In genomic region chr5:66135853-66136210, GRCm38 (mm10) we compare ENCODE assay signal across 22 mouse cellular contexts. TPM values are rescaled to one million over a fixed set of nuclear protein-coding genes. Genes with fewer than 3 reads are reported as not detected.
A peak's percentile ranks its signal among the peaks of the same experiment; 100 is the strongest.
DNase-seq lines count a peak whose midpoint lies in the region; ATAC-seq lines count a peak whose summit lies in the region.
"Had no signal": no experiment of that assay in that cellular context is flagged by ENCODE, and none has a peak within 500 bp of the region (broad histone marks: within the 10 kb centered on the region; RNA-seq: fewer than 3 reads in every experiment).

No protein-coding gene starts in this region.

- H3K27ac ChIP-seq in liver, embryonic 16.5 days (ENCODE audit: low read length): no peak overlapping the region
- no peak overlapping the region for H3K27ac ChIP-seq in liver, embryonic 12.5 days
- H3K27ac ChIP-seq in macrophage: peak overlapping the region; percentile 94
- H3K27ac ChIP-seq: embryonic facial prominence, embryonic 13.5 days; heart, embryonic 10.5 days; hindbrain, embryonic 12.5 days had no signal

- H3K9me3 ChIP-seq in liver, embryonic 16.5 days (replicated peaks; ENCODE audit: control insufficient read depth, low read length): no peaks in the 10 kb centered on the region
- H3K9me3 ChIP-seq in liver, embryonic 12.5 days (replicated peaks): no peaks in the 10 kb centered on the region
- H3K9me3 ChIP-seq: embryonic facial prominence, embryonic 13.5 days; heart, embryonic 10.5 days; hindbrain, embryonic 12.5 days had no signal

- peaks cover 7% of the 10 kb centered on the region for H3K4me1 ChIP-seq in liver, embryonic 16.5 days (ENCODE audit: control insufficient read depth, low read depth, low read length)
- H3K4me1 ChIP-seq in liver, embryonic 12.5 days: peaks cover 8% of the 10 kb centered on the region; the same call in 1 of the 2 replicates
- H3K4me1 ChIP-seq: embryonic facial prominence, embryonic 13.5 days had no signal

- no peaks in the 10 kb centered on the region for H3K27me3 ChIP-seq in liver, embryonic 16.5 days (ENCODE audit: control insufficient read depth, insufficient read depth, low read depth, low read length)
- peaks cover 10% of the 10 kb centered on the region; the same call in 1 of the 2 replicates for H3K27me3 ChIP-seq in liver, embryonic 12.5 days (replicated peaks)
- H3K27me3 ChIP-seq: embryonic facial prominence, embryonic 13.5 days; hindbrain, embryonic 12.5 days had no signal

- peak; percentile 67 for DNase-seq in adrenal gland, adult 2 months
- no peak for DNase-seq in adrenal gland, adult (ENCODE audit: inconsistent age in 2 of 2, low spot score in 1 of 2)
- peak; percentile 36 for DNase-seq in 416B (ENCODE audit: low read depth)
- DNase-seq: cerebellum, adult 11-12 months; cerebellum, adult 9-11 months; cerebellum, postnatal 36 days; gastrocnemius, postnatal 36 days; heart, adult 18-20 months; heart, postnatal 10 days; heart, postnatal 4 days had no signal

- H3K4me3 ChIP-seq in liver, embryonic 16.5 days (ENCODE audit: low read depth, low read length): no peak overlapping the region
- no peak overlapping the region for H3K4me3 ChIP-seq in liver, embryonic 12.5 days
- no peak overlapping the region for H3K4me3 ChIP-seq in macrophage (ENCODE audit: inconsistent target)
- H3K4me3 ChIP-seq: embryonic facial prominence, embryonic 13.5 days; heart, embryonic 10.5 days; hindbrain, embryonic 12.5 days had no signal

- 49% methylated on average over 3 of the region's 3 CpGs for WGBS in liver, embryonic 16.5 days (ENCODE audit: insufficient replicate concordance)
- 71% methylated on average over 3 of the region's 3 CpGs for WGBS in liver, embryonic 12.5 days (ENCODE audit: insufficient replicate concordance)
- 84% methylated on average over 3 of the region's 3 CpGs for WGBS in macrophage (ENCODE audit: missing documents)

- no peak overlapping the region for H3K9ac ChIP-seq in liver, embryonic 16.5 days (ENCODE audit: low read depth, low read length)
- H3K9ac ChIP-seq in liver, embryonic 12.5 days: no peak overlapping the region
- H3K9ac ChIP-seq: embryonic facial prominence, embryonic 13.5 days; hindbrain, embryonic 12.5 days had no signal

- H3K36me3 ChIP-seq in liver, embryonic 16.5 days (ENCODE audit: control insufficient read depth, insufficient read depth): no peaks in the 10 kb centered on the region
- no peaks in the 10 kb centered on the region for H3K36me3 ChIP-seq in liver, embryonic 12.5 days
- peaks cover 42% of the 10 kb centered on the region for H3K36me3 ChIP-seq in macrophage (ENCODE audit: inconsistent target)
- H3K36me3 ChIP-seq: embryonic facial prominence, embryonic 13.5 days; heart, embryonic 10.5 days; hindbrain, embryonic 12.5 days had no signal

- peaks cover 99% of the 10 kb centered on the region for H3K79me2 ChIP-seq in macrophage (ENCODE audit: inconsistent target)

- no peak overlapping the region for H3K4me2 ChIP-seq in liver, embryonic 16.5 days (ENCODE audit: low read depth, low read length)
- H3K4me2 ChIP-seq in liver, embryonic 12.5 days: no peak overlapping the region
- H3K4me2 ChIP-seq: embryonic facial prominence, embryonic 13.5 days; hindbrain, embryonic 12.5 days had no signal

- peak; percentile 68 for ATAC-seq in liver, embryonic 16.5 days (ENCODE audit: low read depth)
- ATAC-seq in liver, embryonic 12.5 days: no peak
- ATAC-seq in erythroid progenitor cell, adult 5-6 weeks (replicated peaks; ENCODE audit: low FRiP score, poor library complexity, severe bottlenecking): no peak
- ATAC-seq: forebrain, embryonic 14.5 days; hindbrain, embryonic 16.5 days; inflammation-experienced regulatory T-cells, adult 6 months; intestine, postnatal 0 days had no signal

RNA-seq across cellular contexts. Expression of gene Rbm47, which starts 37.1 kb away (rescaled TPM):
- 100 to 1,000 TPM in 1 of 2 experiments, 10 to 100 TPM in 1; 78.8 to 121 TPM for total RNA-seq in adrenal gland, adult 2 months (2021)
- polyA plus RNA-seq in adrenal gland, adult 2 months (2012; rRNA removed): 62.9 and 84.7 TPM in 2 replicates
- polyA plus RNA-seq in liver, embryonic 16.5 days (2015; fragmentation: Nextera tagmentation; extraction: Ambion mirVana): 19.1 and 19.3 TPM in 2 replicates
- 9.0 and 9.4 TPM in 2 replicates for polyA plus RNA-seq in liver, embryonic 12.5 days (2016; fragmentation: Nextera tagmentation; extraction: Ambion mirVana)
- total RNA-seq in macrophage (2018; cell fraction: chromatin; rRNA removed): 100 to 1,000 TPM; 212 to 432 (median 310) TPM
- total RNA-seq in macrophage (2018; cell fraction: cytosol; rRNA removed): 100 to 1,000 TPM in 10 of 26 experiments, 10 to 100 TPM in 16; 76.7 to 169 (median 96.4) TPM
- 100 to 1,000 TPM; 195 to 431 (median 259) TPM for total RNA-seq in macrophage (2018; cell fraction: nucleus; rRNA removed)
- polyA plus RNA-seq in macrophage (2018): 35.3 to 62.0 TPM (median 41.0 TPM) in 3 replicates
- 0.36 and 0.42 TPM in 2 replicates for total RNA-seq in erythroid progenitor cell, adult 5-6 weeks (2015; ENCODE audit: low replicate concordance)
- total RNA-seq in erythroid progenitor cell, adult 5-6 weeks (2017; ENCODE audit: low replicate concordance): 0.39 and 4.7 TPM in 2 replicates
- total RNA-seq: MEL had no signal

Comparison
In these comparisons a context has a peak if more than half of its experiments do, and no peak if none do; other contexts are left out.
1. DNase-seq: peak in adrenal gland, adult 2 months (single experiment) and 416B (single experiment); none in adrenal gland, adult (0 of 2).